Mouse (Mus musculus) olfactory bulb, adult 2 months (tissue): ENCODE data around the gene Myo9b. TPM values are rescaled to one million over a fixed set of nuclear protein-coding genes. Genes with fewer than 3 reads are reported as not detected.
"Not testable (repeated sequence)": the region's sequence is repeated elsewhere in the genome, so short reads cannot be mapped to it uniquely, and the experiment has no call there.

Source experiments
- H3K27ac ChIP-seq: fragments of 200-500 bp; 2 replicates; pipeline ENCODE4 v1.5.1; 2012; ENCODE audit warnings: low read depth, low read length; ENCODE audit not compliant: insufficient read depth
- H3K4me1 ChIP-seq: fragments of 200-500 bp; 2 replicates; pipeline ENCODE4 v1.6.1; 2012; ENCODE audit warnings: low read length; ENCODE audit not compliant: control insufficient read depth, insufficient read depth
- H3K4me3 ChIP-seq: fragments of 200-500 bp; 2 replicates; pipeline ENCODE4 v1.5.1; 2012; ENCODE audit warnings: mild to moderate bottlenecking, low read depth, low read length, moderate library complexity; ENCODE audit not compliant: insufficient read depth
- CTCF ChIP-seq: fragments of 200-500 bp; IDR thresholded peaks from 2 replicates; pipeline ENCODE4 v1.5.1; 2012; ENCODE audit warnings: low read depth, mild to moderate bottlenecking, low read length, moderate library complexity; ENCODE audit not compliant: insufficient read depth
- POLR2A ChIP-seq: fragments of 200-500 bp; IDR thresholded peaks from 2 replicates; pipeline ENCODE4 v1.6.1; 2012; ENCODE audit warnings: mild to moderate bottlenecking, low read depth, low read length, moderate library complexity; ENCODE audit not compliant: insufficient read depth
- WGBS: fragments of 180-500 bp; shearing (Covaris S2); methylation state at CpG from one replicate; pipeline ENCODE4 v1.1.7; 2018; 5-methylcytosine and 5-hydroxymethylcytosine counted together
- polyA plus RNA-seq: library from polyadenylated mRNA; stranded (reverse); fragments of >200 nt; gene quantifications from 2 replicates; pipeline ENCODE4 v1.2.4, GENCODE M21; 2012; ENCODE audit warnings: low replicate concordance; ENCODE audit not compliant: missing spikeins, insufficient read depth, insufficient read length

The Myo9b gene
- polyA plus RNA-seq, 1 experiment = 390 TPM

GRCm38 (mm10) chr8:71307371-71307770 lies 34.9 kb downstream of the Myo9b start:
- Histone ChIP-seq H3K4me1 (0 out of 2 replicates have a peak, but pooled peaks cover 4% of the 10 kb centered on the region), H3K27ac (no peak overlapping the region), H3K4me3 (no peak overlapping the region)
- TF ChIP-seq POLR2A (no peak), CTCF (no peak)
- WGBS = 80% methylated on average over 1 of the region's 1 CpGs

- H3K4me1 ChIP-seq = 0 out of 2 replicates have a peak, but pooled peaks cover 4% of the 10 kb centered on the region
- WGBS = 89% methylated on average over 4 of the region's 4 CpGs
- no peak for TF ChIP-seq CTCF
- TF ChIP-seq POLR2A = no peak
These were observed 35.4 kb downstream of the Myo9b start for GRCm38 (mm10) chr8:71307913-71308312.

GRCm38 (mm10) chr8:71310446-71310845 lies 37.9 kb downstream of the Myo9b start:
- no peak for TF ChIP-seq POLR2A
- no peak for TF ChIP-seq CTCF
- H3K4me3 ChIP-seq = no peak overlapping the region
- H3K27ac ChIP-seq = no peak overlapping the region
- WGBS = 63% methylated on average over 6 of the region's 6 CpGs
- 0 out of 2 replicates have a peak, but pooled peaks cover 6% of the 10 kb centered on the region for H3K4me1 ChIP-seq

More at GRCm38 (mm10) chr8:71307913-71308312, 35.4 kb downstream of the Myo9b start:
- H3K27ac ChIP-seq = no peak overlapping the region
- H3K4me3 ChIP-seq = no peak overlapping the region

- TF ChIP-seq CTCF = no peak
- TF ChIP-seq POLR2A = no peak
- WGBS = 31% methylated on average over 1 of the region's 1 CpGs
- H3K4me3 ChIP-seq = no peak overlapping the region
- H3K4me1 ChIP-seq = peaks cover 8% of the 10 kb centered on the region; the same call in 1 of the 2 replicates
- 0 out of 2 replicates have a peak overlapping the region, but pooled peaks have one; percentile 29 for H3K27ac ChIP-seq
These were observed 40.2 kb downstream of the Myo9b start for GRCm38 (mm10) chr8:71312700-71313099.

- WGBS = 93% methylated on average over 2 of the region's 2 CpGs
- no peak overlapping the region for H3K4me3 ChIP-seq
- peaks cover 8% of the 10 kb centered on the region; the same call in 1 of the 2 replicates for H3K4me1 ChIP-seq
- no peak overlapping the region for H3K27ac ChIP-seq
- TF ChIP-seq POLR2A (no peak), CTCF (no peak)
These were observed 41.4 kb downstream of the Myo9b start for GRCm38 (mm10) chr8:71313951-71314350.

GRCm38 (mm10) chr8:71315972-71316371 lies 43.5 kb downstream of the Myo9b start:
- 92% methylated on average over 5 of the region's 5 CpGs for WGBS
- H3K4me3 ChIP-seq = no peak overlapping the region

GRCm38 (mm10) chr8:71316486-71317031 lies 44.0 kb downstream of the Myo9b start:
- no peak overlapping the region for H3K4me3 ChIP-seq
- no peak for TF ChIP-seq CTCF
- no peak for TF ChIP-seq POLR2A
- peaks cover 4% of the 10 kb centered on the region; the same call in 1 of the 2 replicates for H3K4me1 ChIP-seq
- H3K27ac ChIP-seq = no peak overlapping the region

More at GRCm38 (mm10) chr8:71315972-71316371, 43.5 kb downstream of the Myo9b start:
- TF ChIP-seq CTCF = no peak
- no peak for TF ChIP-seq POLR2A
- Histone ChIP-seq H3K27ac (no peak overlapping the region), H3K4me1 (peaks cover 4% of the 10 kb centered on the region; the same call in 1 of the 2 replicates)

GRCm38 (mm10) chr8:71318610-71319009 lies 46.1 kb downstream of the Myo9b start:
- H3K4me3 ChIP-seq, H3K4me1 ChIP-seq, H3K27ac ChIP-seq: not testable (repeated sequence)
- WGBS = 78% methylated on average over 5 of the region's 5 CpGs

- H3K4me3 ChIP-seq, H3K4me1 ChIP-seq, H3K27ac ChIP-seq: not testable (repeated sequence)
- 85% methylated on average over 2 of the region's 2 CpGs for WGBS
These were observed 47.2 kb downstream of the Myo9b start for GRCm38 (mm10) chr8:71319760-71320159.

GRCm38 (mm10) chr8:71322939-71323338 lies 50.4 kb downstream of the Myo9b start:
- H3K27ac ChIP-seq = no peak overlapping the region
- no peak overlapping the region for H3K4me3 ChIP-seq
- TF ChIP-seq CTCF = no peak
- TF ChIP-seq POLR2A = no peak
- 86% methylated on average over 3 of the region's 3 CpGs for WGBS
- no peaks in the 10 kb centered on the region for H3K4me1 ChIP-seq
